Mouse (Mus musculus): Measurements from ENCODE around the gene Clic6. TPM values are rescaled to one million over a fixed set of nuclear protein-coding genes. Genes with fewer than 3 reads are reported as not detected.

Clic6 gene
- 7.1 and 7.8 TPM in 2 replicates for polyA plus RNA-seq (2015; fragmentation: Nextera tagmentation; extraction: Ambion mirVana)

GRCm38 (mm10) chr16:92485436-92485835 lies at the start of gene Clic6:
Gene Clic6 (plus strand): TSS chr16:92485736.
- Histone ChIP-seq H3K9me3 (replicated peaks; ENCODE audit: low read length) (no peaks in the 10 kb centered on the region), H3K27me3 (ENCODE audit: insufficient read depth, low read length) (no peaks in the 10 kb centered on the region), H3K27ac (no peak within 1 kb of the TSS), H3K4me3 (replicated peaks; ENCODE audit: low read depth, low read length) (no peak within 1 kb of the TSS), H3K4me2 (ENCODE audit: low read length) (no peak within 1 kb of the TSS), H3K4me1 (replicated peaks; ENCODE audit: insufficient read depth, low read length) (no peaks in the 10 kb centered on the region), H3K9ac (ENCODE audit: low read depth, low read length) (no peak within 1 kb of the TSS), H3K36me3 (ENCODE audit: insufficient read depth, low read length) (no peaks in the 10 kb centered on the region)
- WGBS, result 94% methylated on average over 5 of the region's 5 CpGs
- ATAC-seq (replicated peaks; ENCODE audit: low FRiP score, low read depth) (no peak), DNase-seq (ENCODE audit: low spot score) (no peak)
- no peak for TF ChIP-seq CTCF (IDR thresholded peaks at IDR 0.05; ENCODE audit: low read depth)

DNA sequence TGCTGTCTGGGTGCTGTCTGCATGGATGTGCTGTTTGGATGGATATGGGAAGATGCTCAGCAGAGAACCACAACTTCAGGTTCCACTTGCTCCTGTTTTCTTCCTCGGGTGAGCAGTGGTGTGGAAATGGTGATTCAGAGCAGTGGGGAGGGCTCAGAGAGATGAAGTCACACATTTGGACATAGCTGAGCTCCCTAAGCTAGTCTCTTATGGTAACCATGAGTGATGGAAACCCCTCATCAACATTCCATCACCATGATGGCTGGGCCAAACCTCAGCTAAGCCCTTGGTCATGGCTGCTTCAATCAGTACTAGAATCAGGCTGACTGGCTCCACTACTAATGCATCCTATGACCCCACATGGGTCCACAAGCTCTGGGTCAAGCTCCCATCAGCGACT lies 45.8 kb upstream of the Clic6 start:
- H3K4me2 ChIP-seq (ENCODE audit: low read length), result no peak overlapping the region
- H3K9me3 ChIP-seq (replicated peaks; ENCODE audit: low read length), result no peaks in the 10 kb centered on the region
- H3K4me1 ChIP-seq (replicated peaks; ENCODE audit: insufficient read depth, low read length), result peaks cover 12% of the 10 kb centered on the region; the same call in 1 of the 2 replicates
- 63% methylated on average over 2 of the region's 2 CpGs for WGBS
- ATAC-seq (replicated peaks; ENCODE audit: low FRiP score, low read depth) (no peak), DNase-seq (ENCODE audit: low spot score) (no peak)
- H3K9ac ChIP-seq (ENCODE audit: low read depth, low read length), result no peak overlapping the region
- no peaks in the 10 kb centered on the region for H3K36me3 ChIP-seq (ENCODE audit: insufficient read depth, low read length)
- no peak for TF ChIP-seq CTCF (IDR thresholded peaks at IDR 0.05; ENCODE audit: low read depth)
- no peak overlapping the region for H3K4me3 ChIP-seq (replicated peaks; ENCODE audit: low read depth, low read length)
- no peaks in the 10 kb centered on the region for H3K27me3 ChIP-seq (ENCODE audit: insufficient read depth, low read length)
- H3K27ac ChIP-seq, result no peak overlapping the region

DNA sequence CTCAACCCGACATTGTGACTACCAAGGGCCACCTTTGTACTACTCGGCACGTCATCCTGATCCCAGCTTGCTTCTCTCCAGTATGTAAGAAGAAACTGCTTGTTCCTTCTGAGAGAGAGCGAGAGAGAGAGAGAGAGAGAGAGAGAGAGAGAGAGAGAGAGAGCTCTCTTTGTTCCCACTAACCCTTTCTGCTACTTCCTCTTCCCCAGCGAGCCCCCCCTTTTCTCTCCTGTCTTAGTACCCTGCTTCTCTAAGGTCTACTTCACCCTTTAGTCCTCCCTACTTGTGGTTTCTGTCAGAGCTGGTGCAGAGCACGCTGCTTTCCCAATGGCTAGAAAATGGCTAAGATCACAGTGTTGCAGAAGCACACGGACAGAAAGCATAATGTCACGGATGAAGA lies 45.3 kb upstream of the Clic6 start:
- no peaks in the 10 kb centered on the region for H3K36me3 ChIP-seq (ENCODE audit: insufficient read depth, low read length)
- H3K27me3 ChIP-seq (ENCODE audit: insufficient read depth, low read length), result no peaks in the 10 kb centered on the region
- ATAC-seq (replicated peaks; ENCODE audit: low FRiP score, low read depth) (no peak), DNase-seq (ENCODE audit: low spot score) (no peak)
- H3K4me1 ChIP-seq (replicated peaks; ENCODE audit: insufficient read depth, low read length), result peaks cover 15% of the 10 kb centered on the region; the same call in 1 of the 2 replicates
- H3K9ac ChIP-seq (ENCODE audit: low read depth, low read length), result no peak overlapping the region
- TF ChIP-seq CTCF (IDR thresholded peaks at IDR 0.05; ENCODE audit: low read depth), result no peak
- H3K4me3 ChIP-seq (replicated peaks; ENCODE audit: low read depth, low read length), result no peak overlapping the region
- 75% methylated on average over 8 of the region's 8 CpGs for WGBS
- no peak overlapping the region for H3K27ac ChIP-seq
- no peak overlapping the region for H3K4me2 ChIP-seq (ENCODE audit: low read length)
- no peaks in the 10 kb centered on the region for H3K9me3 ChIP-seq (replicated peaks; ENCODE audit: low read length)

- Histone ChIP-seq H3K4me3 (replicated peaks; ENCODE audit: low read depth, low read length) (no peak overlapping the region), H3K4me1 (replicated peaks; ENCODE audit: insufficient read depth, low read length) (peaks cover 15% of the 10 kb centered on the region; the same call in 1 of the 2 replicates), H3K27ac (no peak overlapping the region), H3K4me2 (ENCODE audit: low read length) (no peak overlapping the region), H3K9ac (ENCODE audit: low read depth, low read length) (no peak overlapping the region), H3K36me3 (ENCODE audit: insufficient read depth, low read length) (no peaks in the 10 kb centered on the region), H3K9me3 (replicated peaks; ENCODE audit: low read length) (no peaks in the 10 kb centered on the region), H3K27me3 (ENCODE audit: insufficient read depth, low read length) (no peaks in the 10 kb centered on the region)
- WGBS, result 70% methylated on average over 3 of the region's 3 CpGs
- no peak for ATAC-seq (replicated peaks; ENCODE audit: low FRiP score, low read depth)
- TF ChIP-seq CTCF (IDR thresholded peaks at IDR 0.05; ENCODE audit: low read depth), result no peak
- DNase-seq (ENCODE audit: low spot score), result no peak
Observed at GRCm38 (mm10) chr16:92441203-92441602, 44.3 kb upstream of the Clic6 start.

DNA sequence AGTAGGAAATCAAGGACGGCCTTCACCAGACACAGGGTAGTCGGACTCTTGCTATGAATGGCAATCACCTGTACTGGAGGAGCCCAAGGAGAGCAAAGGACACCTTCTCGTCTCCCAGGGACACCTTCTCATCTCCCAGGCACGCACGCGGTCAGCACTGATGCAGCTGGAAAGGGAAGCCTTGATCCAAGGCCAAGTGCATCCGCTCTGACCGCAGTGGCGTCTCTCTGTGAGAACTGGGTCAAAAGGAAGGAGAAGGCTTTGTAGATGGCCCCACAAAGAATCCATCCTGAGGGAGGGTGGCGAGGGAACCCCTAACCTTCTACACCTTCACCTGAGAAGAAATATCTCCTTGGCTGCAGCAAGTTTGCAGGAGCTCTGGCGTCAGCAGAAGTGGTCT lies 43.4 kb upstream of the Clic6 start:
- Histone ChIP-seq H3K4me2 (ENCODE audit: low read length) (no peak overlapping the region), H3K4me1 (replicated peaks; ENCODE audit: insufficient read depth, low read length) (peaks cover 15% of the 10 kb centered on the region; the same call in 1 of the 2 replicates), H3K9me3 (replicated peaks; ENCODE audit: low read length) (no peaks in the 10 kb centered on the region), H3K36me3 (ENCODE audit: insufficient read depth, low read length) (no peaks in the 10 kb centered on the region), H3K4me3 (replicated peaks; ENCODE audit: low read depth, low read length) (no peak overlapping the region), H3K9ac (ENCODE audit: low read depth, low read length) (no peak overlapping the region), H3K27me3 (ENCODE audit: insufficient read depth, low read length) (no peaks in the 10 kb centered on the region), H3K27ac (no peak overlapping the region)
- no peak for DNase-seq (ENCODE audit: low spot score)
- 90% methylated on average over 11 of the region's 11 CpGs for WGBS
- ATAC-seq (replicated peaks; ENCODE audit: low FRiP score, low read depth), result no peak
- TF ChIP-seq CTCF (IDR thresholded peaks at IDR 0.05; ENCODE audit: low read depth), result no peak

DNA sequence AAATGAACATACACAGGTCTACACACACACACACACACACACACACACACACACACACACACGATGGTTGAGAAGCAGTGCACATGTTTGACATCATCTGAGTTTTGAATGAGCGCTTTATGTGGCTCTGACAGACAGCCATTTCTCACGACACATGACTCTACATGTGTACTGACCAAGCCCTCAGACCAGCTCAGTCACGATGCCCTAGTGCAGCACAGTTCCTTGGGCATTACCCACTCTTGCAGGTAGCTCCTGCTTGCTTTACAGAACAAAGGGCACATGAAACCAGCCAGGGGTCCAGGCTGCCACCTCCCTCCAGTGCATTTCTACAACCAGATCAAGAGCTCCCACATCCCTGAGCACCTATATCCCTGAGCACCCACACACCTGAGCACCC lies 42.6 kb upstream of the Clic6 start:
- Histone ChIP-seq H3K36me3 (ENCODE audit: insufficient read depth, low read length) (no peaks in the 10 kb centered on the region), H3K4me3 (replicated peaks; ENCODE audit: low read depth, low read length) (no peak overlapping the region), H3K4me1 (replicated peaks; ENCODE audit: insufficient read depth, low read length) (peaks cover 15% of the 10 kb centered on the region; the same call in 1 of the 2 replicates), H3K27ac (no peak overlapping the region), H3K9me3 (replicated peaks; ENCODE audit: low read length) (no peaks in the 10 kb centered on the region), H3K4me2 (ENCODE audit: low read length) (no peak overlapping the region), H3K9ac (ENCODE audit: low read depth, low read length) (no peak overlapping the region), H3K27me3 (ENCODE audit: insufficient read depth, low read length) (no peaks in the 10 kb centered on the region)
- no peak for ATAC-seq (replicated peaks; ENCODE audit: low FRiP score, low read depth)
- no peak for DNase-seq (ENCODE audit: low spot score)
- no peak for TF ChIP-seq CTCF (IDR thresholded peaks at IDR 0.05; ENCODE audit: low read depth)
- 94% methylated on average over 4 of the region's 4 CpGs for WGBS

- Histone ChIP-seq H3K9me3 (replicated peaks; ENCODE audit: low read length) (no peaks in the 10 kb centered on the region), H3K4me2 (ENCODE audit: low read length) (no peak overlapping the region), H3K4me3 (replicated peaks; ENCODE audit: low read depth, low read length) (no peak overlapping the region), H3K27me3 (ENCODE audit: insufficient read depth, low read length) (no peaks in the 10 kb centered on the region), H3K36me3 (ENCODE audit: insufficient read depth, low read length) (no peaks in the 10 kb centered on the region), H3K27ac (no peak overlapping the region; the same call in 1 of the 2 replicates), H3K9ac (ENCODE audit: low read depth, low read length) (no peak overlapping the region), H3K4me1 (replicated peaks; ENCODE audit: insufficient read depth, low read length) (peaks cover 15% of the 10 kb centered on the region; the same call in 1 of the 2 replicates)
- DNase-seq (ENCODE audit: low spot score) (peak; percentile 43), ATAC-seq (replicated peaks; ENCODE audit: low FRiP score, low read depth) (no peak; the same call in 1 of the 2 replicates)
- peak; percentile 45; the same call in 1 of the 2 replicates for TF ChIP-seq CTCF (IDR thresholded peaks at IDR 0.05; ENCODE audit: low read depth)
- WGBS, result 36% methylated on average over 13 of the region's 13 CpGs
Observed at GRCm38 (mm10) chr16:92443644-92444113, 41.9 kb upstream of the Clic6 start.
